Mouse (Mus musculus): Measurements from ENCODE around the gene Notch2.
A peak's percentile ranks its signal among the peaks of the same experiment; 100 is the strongest.

Gene Notch2

GRCm38 (mm10) chr3:98156158-98156557 lies 142.8 kb downstream of the Notch2 start:
- DNase-seq (ENCODE audit: low spot score in 2 of 2): no peak

GRCm38 (mm10) chr3:98157073-98157472 lies 143.7 kb downstream of the Notch2 start:
- DNase-seq (ENCODE audit: low spot score in 2 of 2): no peak

GRCm38 (mm10) chr3:98157585-98157984 lies 144.3 kb downstream of the Notch2 start:
- DNase-seq (ENCODE audit: low spot score in 2 of 2): no peak

GRCm38 (mm10) chr3:98158646-98159045 lies 145.3 kb downstream of the Notch2 start:
- no peak for DNase-seq (ENCODE audit: low spot score in 2 of 2)

- DNase-seq (ENCODE audit: low spot score in 2 of 2): no peak
These were observed 146.0 kb downstream of the Notch2 start for GRCm38 (mm10) chr3:98159289-98159688.

GRCm38 (mm10) chr3:98160330-98160729 lies 147.0 kb downstream of the Notch2 start, which contains the start of gene Adam30:
Gene Adam30 (plus strand): TSS chr3:98160630.
- no peak for DNase-seq (ENCODE audit: low spot score in 2 of 2)

- DNase-seq (ENCODE audit: low spot score in 2 of 2): no peak
These were observed 165.0 kb downstream of the Notch2 start for GRCm38 (mm10) chr3:98178340-98178739.

- peak in 1 of 2 experiments; percentile 30 for DNase-seq (ENCODE audit: low spot score in 2 of 2)
These were observed 167.5 kb downstream of the Notch2 start for GRCm38 (mm10) chr3:98180805-98181204.

GRCm38 (mm10) chr3:98185163-98185714 lies 171.9 kb downstream of the Notch2 start:
- no peak for DNase-seq (ENCODE audit: low spot score in 2 of 2)

- no peak for DNase-seq (ENCODE audit: low spot score in 2 of 2)
These were observed 174.4 kb downstream of the Notch2 start for GRCm38 (mm10) chr3:98187777-98188176.

GRCm38 (mm10) chr3:98197711-98198532 lies 184.6 kb downstream of the Notch2 start:
- DNase-seq (ENCODE audit: low spot score in 2 of 2): no peak

- DNase-seq (ENCODE audit: low spot score in 2 of 2): no peak
These were observed 186.4 kb downstream of the Notch2 start for GRCm38 (mm10) chr3:98199747-98200146.

All from urinary bladder, postnatal 4 days (tissue).